Mouse (Mus musculus) embryonic fibroblast, embryonic 13.5 days (primary cell): ENCODE results near the gene Myrfl.

Source experiments
- CTCF ChIP-seq: IDR thresholded peaks from 2 replicates; pipeline ENCODE4 v1.5.1; 2011; ENCODE audit warnings: mild to moderate bottlenecking, control low read depth, low read length, moderate library complexity, borderline replicate concordance; ENCODE audit not compliant: insufficient read depth
- POLR2A ChIP-seq: IDR thresholded peaks from 2 replicates; pipeline ENCODE4 v1.6.1; 2011; ENCODE audit warnings: low read depth, mild to moderate bottlenecking, control low read depth, low read length, moderate library complexity

- no peak for TF ChIP-seq POLR2A
- no peak for TF ChIP-seq CTCF
These were observed 136.2 kb downstream of the Myrfl start for GRCm38 (mm10) chr10:116760561-116760960.
